Mouse (Mus musculus): ENCODE results near the gene Enpp3.

The Enpp3 gene

GRCm38 (mm10) chr10:24763257-24763656 is 79.4 kb downstream of the Enpp3 start:
- DNase-seq (ENCODE audit: low spot score): no peak

- DNase-seq (ENCODE audit: low spot score): no peak
Measured at GRCm38 (mm10) chr10:24758326-24758915, 84.2 kb downstream of the Enpp3 start.

- no peak for DNase-seq (ENCODE audit: low spot score)
Measured at GRCm38 (mm10) chr10:24754874-24755540, 87.6 kb downstream of the Enpp3 start.

GRCm38 (mm10) chr10:24754251-24754835 is 88.3 kb downstream of the Enpp3 start:
- DNase-seq (ENCODE audit: low spot score): peak; percentile 25

DNA sequence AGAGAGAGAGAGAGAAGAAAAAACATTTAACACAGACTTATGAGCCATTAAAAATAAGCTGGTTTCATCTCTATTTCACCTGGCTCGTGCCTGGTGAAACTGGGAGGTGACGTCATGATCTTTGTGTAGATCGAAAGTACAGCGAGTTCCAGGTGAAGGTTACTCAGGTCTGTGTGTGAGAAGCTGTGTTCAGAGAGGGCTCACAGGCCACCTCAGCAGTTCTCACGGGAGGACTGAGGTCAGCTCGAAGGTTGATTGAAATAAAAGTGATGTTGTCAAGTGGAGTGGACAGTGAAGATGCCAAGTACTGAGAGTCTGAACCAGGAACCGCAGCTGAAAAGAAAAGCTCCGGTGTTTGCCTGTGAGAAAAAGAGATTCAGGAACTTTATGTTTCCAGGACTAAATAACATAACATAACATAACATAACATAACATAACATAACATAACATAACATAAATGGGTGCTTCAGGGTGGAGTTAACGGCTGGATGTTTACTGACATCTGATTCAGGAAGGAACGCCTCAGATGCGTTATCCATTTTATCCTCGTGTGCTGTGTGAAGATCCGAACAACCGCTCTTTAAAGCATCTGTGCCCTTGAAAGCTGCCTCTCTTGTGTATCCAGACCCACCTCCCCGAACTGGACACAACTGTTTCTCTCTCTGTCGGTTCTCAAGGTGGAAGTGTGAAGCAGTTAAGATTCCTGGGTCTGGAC is 88.9 kb downstream of the Enpp3 start:
- DNase-seq (ENCODE audit: low spot score): peak; percentile 20

DNA sequence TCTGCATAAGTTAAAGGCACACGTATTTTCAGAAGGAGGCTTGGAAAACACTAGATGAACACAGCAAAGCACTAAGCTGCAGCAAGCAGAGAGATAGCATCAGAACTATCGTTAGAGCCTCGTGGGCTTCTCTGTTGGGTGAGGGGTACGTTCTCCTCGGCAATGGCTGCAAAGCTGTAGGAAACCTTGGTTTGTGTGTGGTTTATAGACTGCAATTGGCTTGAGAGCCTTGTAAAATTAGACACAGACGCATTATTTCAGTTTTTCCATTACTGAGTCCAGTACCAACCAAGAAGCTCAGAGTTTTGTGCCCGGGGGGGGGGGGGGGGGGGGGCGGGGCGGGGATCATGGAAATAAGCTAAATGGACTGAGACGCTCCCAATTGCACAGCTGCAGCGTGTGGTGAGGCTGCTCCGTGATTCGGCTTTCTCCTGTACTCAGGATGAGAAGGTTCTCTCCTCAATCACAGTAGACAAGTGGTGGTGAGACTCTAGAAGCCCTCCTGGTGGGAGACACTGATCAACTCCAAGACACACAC is 99.6 kb downstream of the Enpp3 start:
- no peak for DNase-seq (ENCODE audit: low spot score)

DNA sequence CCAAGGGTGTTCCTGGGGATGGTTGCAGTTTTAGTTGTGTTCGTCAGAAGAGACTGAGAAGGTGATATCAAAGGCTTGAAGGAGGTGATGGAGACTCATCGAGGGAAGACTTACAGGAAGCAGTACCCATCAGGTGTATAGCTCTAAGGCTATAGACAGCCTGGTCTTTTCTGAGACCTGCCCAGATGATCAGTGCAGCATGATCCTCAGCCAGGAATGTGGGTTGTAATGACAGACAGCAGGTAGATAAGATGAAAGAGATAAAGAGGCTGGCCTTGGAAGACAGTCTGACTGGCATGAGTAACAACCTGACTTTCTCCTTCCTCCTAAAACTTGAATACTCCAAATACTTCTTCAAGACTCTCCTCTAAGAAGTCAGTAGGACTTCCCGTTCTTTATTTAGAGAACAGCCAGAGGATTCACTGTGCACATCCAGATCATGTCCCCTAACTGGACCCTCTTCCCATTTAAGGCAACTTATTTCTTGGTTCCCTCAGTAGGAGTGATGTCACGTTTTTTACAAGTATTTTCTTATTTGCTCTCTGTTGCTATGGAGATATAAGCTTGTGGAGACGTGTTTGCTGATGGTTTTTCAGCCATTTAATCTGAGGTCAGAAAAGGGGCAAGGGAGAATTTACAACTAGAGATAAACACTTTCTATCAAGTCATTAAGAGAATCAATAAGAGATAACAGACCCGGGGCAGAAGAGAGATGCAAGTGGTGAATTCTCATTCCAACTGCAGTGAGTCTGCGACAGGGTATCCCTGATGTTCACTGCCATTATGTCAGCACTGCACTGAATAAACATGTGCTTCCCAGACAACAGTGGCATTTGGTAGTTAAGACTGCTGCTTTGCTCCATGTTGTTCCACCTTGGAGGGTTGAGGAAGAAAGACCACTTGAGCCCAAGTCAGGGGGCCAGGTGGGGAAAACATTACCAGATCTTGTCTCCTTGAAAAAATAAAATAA is 101.1 kb downstream of the Enpp3 start:
- DNase-seq (ENCODE audit: low spot score): no peak

DNA sequence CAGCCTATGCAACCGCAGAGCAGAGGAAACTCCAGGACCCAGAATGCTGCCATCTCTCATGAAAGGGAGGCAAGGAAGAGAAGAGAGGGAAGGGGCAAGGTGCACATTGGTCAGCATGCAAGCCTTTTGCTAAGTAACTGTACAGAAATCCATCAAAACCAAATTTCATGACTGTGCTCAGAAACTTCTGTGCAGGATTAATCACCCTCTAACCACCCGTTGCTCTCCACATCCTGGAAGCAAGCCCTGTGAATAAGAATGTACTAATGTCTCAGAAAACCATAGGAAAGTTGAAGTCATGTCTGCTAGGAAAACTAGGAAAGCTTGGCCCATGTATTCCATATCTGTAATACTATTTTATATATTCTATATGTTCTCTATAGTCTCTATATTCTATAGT is 103.5 kb downstream of the Enpp3 start:
- no peak for DNase-seq (ENCODE audit: low spot score)

GRCm38 (mm10) chr10:24738456-24738855 is 104.2 kb downstream of the Enpp3 start:
- DNase-seq (ENCODE audit: low spot score): no peak

- no peak for DNase-seq (ENCODE audit: low spot score)
Measured at GRCm38 (mm10) chr10:24735027-24735777, 107.4 kb downstream of the Enpp3 start.

DNA sequence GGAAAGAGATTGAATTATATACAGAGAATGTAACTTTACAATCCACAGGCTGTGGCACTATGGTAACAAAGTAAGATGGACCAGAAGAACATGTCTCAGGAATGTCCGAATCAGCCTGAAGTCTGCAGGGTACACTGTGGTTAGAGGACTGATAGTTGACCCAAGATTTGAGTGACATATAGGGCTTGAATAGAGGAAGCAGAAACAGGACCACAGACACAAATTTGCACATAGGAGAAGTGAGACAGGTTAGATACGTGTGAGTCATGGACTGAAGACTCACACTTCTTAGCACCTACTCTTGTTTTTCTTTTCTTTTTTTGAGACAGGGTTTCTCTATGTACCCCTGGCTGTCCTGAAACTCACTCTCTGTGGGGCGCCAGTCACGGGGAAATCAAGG is 115.1 kb downstream of the Enpp3 start:
- no peak for DNase-seq (ENCODE audit: low spot score)

DNA sequence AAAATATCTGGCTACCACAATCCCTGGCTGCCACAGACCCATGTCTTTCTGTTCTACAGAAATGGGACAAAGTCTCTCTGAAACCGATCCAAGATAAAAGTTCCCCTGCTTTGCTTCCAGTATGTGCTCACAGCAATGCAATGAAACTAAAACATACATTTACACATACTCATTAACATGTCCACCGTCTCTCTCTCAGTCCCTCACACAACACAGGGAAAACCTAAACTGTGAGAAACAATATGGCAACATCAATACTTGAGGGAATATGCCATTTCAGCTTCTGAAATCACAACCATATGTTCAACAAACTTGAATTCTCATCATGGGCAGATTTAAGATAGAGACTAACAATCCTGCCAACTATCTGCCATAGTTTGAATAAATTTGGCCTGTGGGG is 117.4 kb downstream of the Enpp3 start:
- no peak for DNase-seq (ENCODE audit: low spot score)
